Mouse (Mus musculus) megakaryocyte, embryonic 14.5 days (primary cell): ENCODE measurements around the gene Tmem267. TPM values are rescaled to one million over a fixed set of nuclear protein-coding genes. Genes with fewer than 3 reads are reported as not detected.
"Not testable (repeated sequence)": the region's sequence is repeated elsewhere in the genome, so short reads cannot be mapped to it uniquely, and the experiment has no call there.

Experiments used
- H3K27me3 ChIP-seq: replicated peaks from 2 replicates; pipeline ENCODE3; 2012; ENCODE audit warnings: inconsistent platforms
- H3K36me3 ChIP-seq: replicated peaks from 2 replicates; pipeline ENCODE3; 2012; ENCODE audit warnings: low read length, inconsistent platforms, mixed read lengths
- H3K4me1 ChIP-seq: 2 replicates; pipeline ENCODE4 v1.6.1; 2012; ENCODE audit warnings: inconsistent platforms
- H3K4me3 ChIP-seq: replicated peaks from 2 replicates; pipeline ENCODE3; 2012; ENCODE audit warnings: moderate library complexity, mild to moderate bottlenecking, inconsistent platforms
- H3K9me3 ChIP-seq: 2 replicates; pipeline ENCODE4 v1.6.1; 2012; ENCODE audit warnings: inconsistent platforms
- FLI1 ChIP-seq: IDR thresholded peaks from 2 replicates; pipeline ENCODE4 v1.6.1; 2012; ENCODE audit warnings: low read length, inconsistent platforms, mixed read lengths
- GATA1 ChIP-seq: IDR thresholded peaks from 3 replicates; pipeline ENCODE4 v1.6.1; 2012; ENCODE audit warnings: mixed read lengths, low read length, inconsistent platforms, borderline replicate concordance
- polyA plus RNA-seq: library from polyadenylated mRNA; stranded (reverse); fragments of >175 nt; gene quantifications from 2 replicates; pipeline ENCODE4 v1.2.3, GENCODE M21; 2012; ENCODE audit warnings: low replicate concordance; ENCODE audit not compliant: insufficient read depth

Gene Tmem267
- polyA plus RNA-seq, 1 experiment = 0.88 TPM

DNA sequence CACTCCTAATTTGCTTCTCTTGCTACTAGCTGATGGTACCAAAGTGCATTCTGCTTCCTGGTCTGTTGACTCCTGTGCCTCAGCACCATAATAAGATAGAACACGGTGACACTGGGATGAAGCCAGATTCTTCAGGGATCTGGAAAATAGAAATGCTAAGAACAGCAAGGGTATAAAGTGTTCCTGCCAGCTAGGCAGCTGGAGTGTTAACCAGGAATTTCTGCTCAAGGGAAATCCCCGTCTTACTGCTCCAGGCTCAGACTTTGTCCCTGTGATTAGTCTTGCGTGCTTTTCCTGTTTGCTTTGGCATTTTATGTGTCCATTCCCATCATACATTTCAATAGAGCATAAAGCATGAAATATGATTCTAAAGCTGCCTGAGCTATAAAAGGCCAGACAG is 131.9 kb downstream of the Tmem267 start:
- peaks cover 3% of the 10 kb centered on the region for H3K27me3 ChIP-seq
- H3K4me3 ChIP-seq = no peak overlapping the region
- no peaks in the 10 kb centered on the region for H3K9me3 ChIP-seq
- H3K4me1 ChIP-seq = no peaks in the 10 kb centered on the region
- peaks cover 2% of the 10 kb centered on the region for H3K36me3 ChIP-seq
- TF ChIP-seq GATA1 (no peak), FLI1 (no peak)

DNA sequence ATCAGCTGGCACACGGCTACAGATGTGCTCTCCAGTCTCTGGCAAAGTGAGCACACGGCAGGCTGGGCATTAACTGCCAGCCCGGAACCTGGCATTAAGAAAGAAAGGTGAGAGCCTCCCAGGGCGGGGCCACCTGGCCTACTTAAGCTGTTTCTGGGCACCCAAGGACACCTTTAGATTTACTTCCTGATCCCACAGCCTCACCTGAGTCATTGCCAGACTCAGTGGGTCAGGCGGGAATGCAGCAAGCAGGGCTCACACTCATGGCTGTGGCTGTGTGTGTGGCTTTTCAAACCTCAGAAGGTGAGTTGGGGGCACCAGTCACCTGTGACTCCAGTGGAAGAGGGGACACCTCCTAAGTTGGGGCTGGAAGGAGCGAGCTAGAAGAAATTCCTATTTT is 135.8 kb downstream of the Tmem267 start, which contains the start of gene Ccl28:
TSS of gene Ccl28 (plus strand) at position 186 of the 400 bp plus-strand sequence.
- TF ChIP-seq GATA1 = no peak
- no peak for TF ChIP-seq FLI1
- no peak within 1 kb of the TSS for H3K4me3 ChIP-seq

DNA sequence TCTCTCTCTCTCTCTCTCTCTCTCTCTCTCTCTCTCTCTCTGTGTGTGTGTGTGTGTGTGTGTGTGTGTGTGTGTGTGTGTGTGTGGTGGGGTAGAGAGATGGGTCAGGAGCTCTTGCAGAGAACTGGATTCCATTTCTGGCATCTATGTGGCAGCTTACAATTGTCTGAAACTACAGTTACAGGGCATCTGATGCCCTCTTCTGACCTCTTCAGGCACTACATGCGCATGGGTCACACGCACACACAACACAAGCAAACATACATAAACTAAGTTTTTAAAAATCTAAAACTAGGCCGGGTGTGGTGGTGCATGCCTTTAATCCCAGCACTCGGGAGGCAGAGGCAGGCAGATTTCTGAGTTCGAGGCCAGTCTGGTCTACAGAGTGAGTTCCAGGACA is 138.1 kb downstream of the Tmem267 start:
- not testable (repeated sequence) for H3K4me1 ChIP-seq, H3K36me3 ChIP-seq, H3K9me3 ChIP-seq, H3K4me3 ChIP-seq, H3K27me3 ChIP-seq

More for the DNA sequence above, 135.8 kb downstream of the Tmem267 start, which contains the start of gene Ccl28:
- Histone ChIP-seq H3K9me3 (no peaks in the 10 kb centered on the region), H3K36me3 (no peaks in the 10 kb centered on the region), H3K27me3 (peaks cover 8% of the 10 kb centered on the region), H3K4me1 (0 out of 2 replicates have a peak, but pooled peaks cover 4% of the 10 kb centered on the region)

DNA sequence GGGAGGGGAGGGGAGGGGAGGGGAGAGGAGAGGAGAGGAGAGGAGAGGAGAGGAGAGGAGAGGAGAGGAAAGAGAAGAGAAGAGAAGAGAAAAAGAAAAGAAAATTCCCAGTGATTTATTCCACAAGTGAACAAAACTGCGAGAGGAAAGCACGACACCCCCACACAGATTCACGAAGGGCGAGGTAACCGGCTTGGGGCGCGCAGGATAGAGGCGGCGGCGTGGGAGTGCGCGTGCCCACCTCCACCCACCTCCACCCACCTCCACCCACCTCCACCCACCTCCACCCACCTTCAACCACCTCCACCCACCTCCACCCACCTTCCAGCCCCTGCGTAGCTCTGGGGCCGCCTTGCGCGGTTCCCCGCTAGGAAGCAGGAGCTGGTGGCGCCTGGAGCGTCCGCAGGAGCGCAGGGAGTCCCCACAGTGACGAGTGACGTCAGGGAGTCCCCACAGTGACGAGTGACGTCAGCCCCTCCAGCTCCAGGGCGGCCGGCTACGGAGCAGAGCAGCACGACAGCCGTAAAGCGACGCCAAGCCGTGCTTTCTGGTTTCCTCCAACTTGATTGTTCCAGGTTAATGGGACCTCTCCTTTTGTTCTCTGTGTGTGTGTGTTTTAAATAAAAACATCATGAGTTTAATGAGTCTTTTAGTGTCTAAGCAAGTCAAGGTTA is 143.8 kb downstream of the Tmem267 start:
- H3K27me3 ChIP-seq = peaks cover 5% of the 10 kb centered on the region
- TF ChIP-seq GATA1 (no peak), FLI1 (no peak)
- H3K36me3 ChIP-seq = no peaks in the 10 kb centered on the region
- no peaks in the 10 kb centered on the region for H3K9me3 ChIP-seq
- peak overlapping the region; percentile 92 for H3K4me3 ChIP-seq
- 0 out of 2 replicates have a peak, but pooled peaks cover 7% of the 10 kb centered on the region for H3K4me1 ChIP-seq

DNA sequence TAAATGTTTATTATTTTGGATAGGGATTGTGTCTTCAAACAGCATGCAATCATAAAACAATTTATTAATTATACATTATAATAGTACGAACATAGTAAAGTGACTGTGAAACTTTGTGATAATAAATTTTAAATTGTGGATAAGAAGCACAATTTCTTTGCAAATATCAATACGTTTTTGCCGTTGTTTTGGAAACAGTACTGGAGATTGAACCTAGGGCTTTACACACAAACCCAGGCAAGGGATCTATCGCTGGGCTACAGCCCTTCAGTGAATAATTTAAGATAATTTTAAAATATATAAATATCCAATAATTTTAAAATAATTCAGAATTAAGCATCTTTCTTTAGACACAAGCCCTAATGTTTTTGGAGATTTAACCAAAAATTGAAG is 144.3 kb downstream of the Tmem267 start:
- TF ChIP-seq FLI1 = no peak
- TF ChIP-seq GATA1 = no peak
- Histone ChIP-seq H3K36me3 (no peaks in the 10 kb centered on the region), H3K27me3 (peaks cover 3% of the 10 kb centered on the region), H3K4me3 (peak overlapping the region; percentile 92), H3K4me1 (0 out of 2 replicates have a peak, but pooled peaks cover 5% of the 10 kb centered on the region), H3K9me3 (no peaks in the 10 kb centered on the region)

DNA sequence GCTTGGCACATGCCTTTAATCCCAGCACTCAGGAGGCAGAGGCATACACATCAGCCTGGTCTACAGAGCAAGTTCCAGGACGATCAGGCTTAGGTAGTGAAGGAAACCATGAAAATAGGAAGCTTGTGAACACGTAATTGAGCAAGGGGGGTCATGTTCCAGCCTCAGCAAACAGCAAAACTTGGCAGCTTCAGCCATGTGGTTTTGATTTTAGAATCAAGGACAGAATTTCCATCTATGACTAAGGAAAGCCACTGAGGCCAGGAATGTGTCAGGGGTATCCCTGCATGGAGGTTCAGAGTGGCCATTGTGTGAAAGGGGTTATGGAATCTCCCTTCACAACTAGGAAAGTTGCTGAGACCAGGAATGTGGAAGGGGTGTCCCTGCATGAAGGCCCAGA is 147.7 kb downstream of the Tmem267 start:
- Histone ChIP-seq H3K27me3 (peaks cover 3% of the 10 kb centered on the region), H3K4me1 (peaks cover 16% of the 10 kb centered on the region), H3K4me3 (no peak overlapping the region), H3K36me3 (no peaks in the 10 kb centered on the region), H3K9me3 (no peaks in the 10 kb centered on the region)
- TF ChIP-seq FLI1 = no peak
- TF ChIP-seq GATA1 = no peak

DNA sequence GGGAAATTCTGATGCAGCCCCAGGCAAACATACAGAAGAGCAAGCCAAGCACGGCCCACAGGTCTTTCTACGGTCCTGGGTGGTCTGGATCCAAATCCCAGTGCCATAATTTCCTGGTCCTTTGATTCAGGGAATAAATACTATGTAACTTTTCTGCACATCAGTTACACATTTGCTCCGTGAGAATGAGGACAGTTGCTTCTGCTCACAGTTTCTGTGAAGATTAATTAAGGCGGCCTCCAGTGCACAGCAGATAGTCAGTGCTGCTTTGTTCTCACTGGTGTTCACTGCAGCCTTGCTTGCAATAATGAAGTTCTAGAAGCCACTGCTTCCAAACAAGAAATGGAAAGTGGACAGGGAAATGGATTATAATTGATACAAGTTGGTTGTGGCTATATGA is 150.0 kb downstream of the Tmem267 start:
- H3K4me1 ChIP-seq = peaks cover 29% of the 10 kb centered on the region
- H3K4me3 ChIP-seq = no peak overlapping the region
- H3K36me3 ChIP-seq = no peaks in the 10 kb centered on the region
- H3K9me3 ChIP-seq = no peaks in the 10 kb centered on the region
- TF ChIP-seq FLI1 (no peak), GATA1 (no peak)
- H3K27me3 ChIP-seq = peaks cover 3% of the 10 kb centered on the region

DNA sequence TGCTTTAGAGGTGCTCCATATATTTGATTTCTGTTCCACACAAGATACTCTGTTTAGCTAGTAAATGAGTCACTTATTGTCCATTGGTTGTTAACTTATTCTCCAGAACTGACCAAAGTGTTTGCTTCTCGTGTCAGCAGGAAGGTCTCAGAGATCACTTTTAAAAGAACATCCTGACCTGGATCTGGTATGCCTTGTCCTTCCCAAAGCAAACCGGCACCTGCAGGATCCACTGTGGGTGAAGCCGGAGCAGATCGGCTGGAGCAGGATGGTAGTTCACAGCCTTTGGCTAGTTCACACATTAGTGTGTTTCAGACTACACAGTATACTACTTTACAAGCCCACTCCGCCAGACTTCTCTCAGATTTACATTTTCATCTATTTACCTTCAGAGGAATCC is 150.6 kb downstream of the Tmem267 start:
- H3K27me3 ChIP-seq = peaks cover 3% of the 10 kb centered on the region
- TF ChIP-seq GATA1 = no peak
- no peak for TF ChIP-seq FLI1
- H3K36me3 ChIP-seq = no peaks in the 10 kb centered on the region
- no peak overlapping the region for H3K4me3 ChIP-seq
- H3K4me1 ChIP-seq = peaks cover 29% of the 10 kb centered on the region
- H3K9me3 ChIP-seq = no peaks in the 10 kb centered on the region; the same call in 1 of the 2 replicates

DNA sequence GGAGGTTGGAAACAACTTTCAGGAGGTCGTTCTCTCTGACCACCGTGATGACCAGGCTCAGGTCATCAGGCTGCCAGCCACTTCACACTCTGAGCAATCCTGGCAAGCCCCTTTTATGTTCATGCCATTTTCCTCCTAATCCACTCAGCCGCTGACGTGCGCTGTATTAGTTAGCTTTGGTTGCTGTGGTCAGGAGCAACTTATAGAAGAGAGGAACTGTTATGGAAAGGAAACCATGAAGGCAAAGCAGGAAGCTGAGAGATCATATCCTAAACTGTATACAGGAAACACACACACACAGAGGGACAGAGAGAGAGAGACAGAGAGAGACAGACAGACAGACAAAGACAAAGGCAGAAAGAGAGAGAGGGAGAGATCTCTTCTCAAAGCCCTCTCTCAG is 151.5 kb downstream of the Tmem267 start:
- Histone ChIP-seq H3K9me3 (no peaks in the 10 kb centered on the region; the same call in 1 of the 2 replicates), H3K36me3 (no peaks in the 10 kb centered on the region), H3K4me1 (peaks cover 29% of the 10 kb centered on the region), H3K4me3 (peak overlapping the region; percentile 18), H3K27me3 (peaks cover 3% of the 10 kb centered on the region)
- TF ChIP-seq GATA1 = no peak
- no peak for TF ChIP-seq FLI1

DNA sequence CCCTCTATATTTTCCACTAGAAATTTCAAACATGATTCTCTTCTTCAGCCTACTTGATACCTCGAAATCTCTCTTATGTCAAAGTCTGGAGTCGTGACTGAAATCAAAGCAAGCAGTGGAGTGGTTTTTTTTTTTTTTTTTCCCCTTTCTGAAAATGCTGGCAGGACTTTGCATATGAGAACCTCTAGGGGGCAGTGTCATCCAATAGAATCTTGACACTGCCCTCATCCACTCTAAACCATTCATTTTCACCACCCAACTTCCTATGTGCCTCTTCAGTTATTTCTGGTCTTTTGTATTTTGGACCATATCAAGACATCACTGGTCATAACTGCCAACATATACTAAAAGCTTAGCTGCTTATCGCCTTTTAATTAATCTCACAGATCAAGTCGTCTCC is 152.7 kb downstream of the Tmem267 start:
- TF ChIP-seq FLI1 (no peak), GATA1 (no peak)
- no peak overlapping the region for H3K4me3 ChIP-seq
- H3K9me3 ChIP-seq = no peaks in the 10 kb centered on the region; the same call in 1 of the 2 replicates
- H3K27me3 ChIP-seq = peaks cover 2% of the 10 kb centered on the region
- H3K4me1 ChIP-seq = peaks cover 29% of the 10 kb centered on the region
- H3K36me3 ChIP-seq = no peaks in the 10 kb centered on the region

DNA sequence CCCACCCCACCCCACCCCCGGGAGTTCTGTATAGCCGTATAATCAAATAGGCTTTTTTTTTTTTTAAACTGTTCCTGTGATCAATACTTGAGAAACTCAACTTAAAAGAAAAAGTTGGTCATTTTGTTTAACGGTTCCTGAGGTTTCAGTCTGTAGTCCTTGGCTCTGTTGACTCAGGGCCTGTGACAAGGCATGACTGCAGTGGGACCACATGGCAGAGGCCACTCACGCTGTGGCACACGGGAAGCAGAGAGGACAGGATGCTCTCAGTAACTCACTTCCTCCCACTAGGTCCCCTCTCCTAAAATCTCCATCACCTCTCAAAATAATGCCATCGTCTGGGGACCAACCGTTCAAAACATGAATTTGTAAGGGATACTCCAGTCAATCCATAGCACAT is 153.3 kb downstream of the Tmem267 start:
- Histone ChIP-seq H3K9me3 (no peaks in the 10 kb centered on the region; the same call in 1 of the 2 replicates), H3K36me3 (no peaks in the 10 kb centered on the region), H3K27me3 (no peaks in the 10 kb centered on the region), H3K4me1 (peaks cover 29% of the 10 kb centered on the region), H3K4me3 (no peak overlapping the region)
- TF ChIP-seq GATA1 (no peak), FLI1 (no peak)
